Mouse (Mus musculus) spleen, adult 2 months (tissue): ENCODE measurements around the gene Bicra. TPM values are rescaled to one million over a fixed set of nuclear protein-coding genes. Genes with fewer than 3 reads are reported as not detected.

Source experiments
- DNase-seq, 2 experiments: peaks; one replicate each; pipeline versions ENCODE4 v3.0.0 to v3.0.0-alpha.2; 2012 to 2021; ENCODE audit warnings: low spot score in 2 of 2, low read depth in 1 of 2
- H3K27ac ChIP-seq: fragments of 200-500 bp; 2 replicates; pipeline ENCODE4 v1.5.1; 2012; ENCODE audit warnings: low read length, inconsistent platforms; ENCODE audit not compliant: insufficient read depth
- H3K27me3 ChIP-seq: fragments of 200-500 bp; 2 replicates; pipeline ENCODE4 v1.6.1; 2012; ENCODE audit warnings: mild to moderate bottlenecking, moderate library complexity, low read length, inconsistent platforms; ENCODE audit not compliant: control insufficient read depth, insufficient read depth
- H3K36me3 ChIP-seq: fragments of 200-500 bp; 2 replicates; pipeline ENCODE4 v1.6.1; 2012; ENCODE audit warnings: mild to moderate bottlenecking, low read length, inconsistent platforms; ENCODE audit not compliant: control insufficient read depth, insufficient read depth
- H3K4me1 ChIP-seq: fragments of 200-500 bp; 2 replicates; pipeline ENCODE4 v1.6.1; 2011; ENCODE audit warnings: inconsistent platforms; ENCODE audit not compliant: control insufficient read depth, insufficient read depth, insufficient read length
- H3K4me3 ChIP-seq: fragments of 200-500 bp; 2 replicates; pipeline ENCODE4 v1.5.1; 2011; ENCODE audit warnings: mild to moderate bottlenecking, inconsistent platforms; ENCODE audit not compliant: insufficient read depth, insufficient read length; ENCODE audit errors: extremely low read depth
- CTCF ChIP-seq: fragments of 200-500 bp; IDR thresholded peaks from 2 replicates; pipeline ENCODE4 v1.5.1; 2011; ENCODE audit warnings: mild to moderate bottlenecking, inconsistent platforms; ENCODE audit not compliant: insufficient read depth, insufficient read length, insufficient replicate concordance; ENCODE audit errors: extremely low read depth
- POLR2A ChIP-seq: fragments of 200-500 bp; IDR thresholded peaks from 2 replicates; pipeline ENCODE4 v1.6.1; 2011; ENCODE audit warnings: low read depth, low read length, inconsistent platforms
- WGBS: fragments of 180-500 bp; shearing (Covaris S2); methylation state at CpG from one replicate; pipeline ENCODE4 v1.1.7; 2018; 5-methylcytosine and 5-hydroxymethylcytosine counted together
- polyA plus RNA-seq: library from polyadenylated mRNA; depleted of rRNA; stranded (reverse); fragments of >200 nt; gene quantifications from 2 replicates; pipeline ENCODE4 v1.2.3, GENCODE M21; 2012

Gene Bicra
- polyA plus RNA-seq, 1 experiment = 40.4 TPM

GRCm38 (mm10) chr7:15947653-15948260 lies 100.0 kb downstream of the Bicra start:
- Histone ChIP-seq H3K36me3 (peaks cover 9% of the 10 kb centered on the region), H3K27me3 (no peaks in the 10 kb centered on the region), H3K4me1 (peaks cover 6% of the 10 kb centered on the region; the same call in 1 of the 2 replicates), H3K4me3 (no peak overlapping the region), H3K27ac (no peak overlapping the region)
- 49% methylated on average over 4 of the region's 4 CpGs for WGBS
- DNase-seq = no peak
- no peak for TF ChIP-seq CTCF
- TF ChIP-seq POLR2A = no peak

GRCm38 (mm10) chr7:15945721-15946536 lies 101.8 kb downstream of the Bicra start, which contains the start of gene Nop53:
Gene Nop53 (minus strand): TSS chr7:15946074.
- Histone ChIP-seq H3K36me3 (peaks cover 25% of the 10 kb centered on the region), H3K27ac (peak within 1 kb of the TSS; percentile 97), H3K4me3 (peak within 1 kb of the TSS; percentile 87), H3K4me1 (peaks cover 6% of the 10 kb centered on the region; the same call in 1 of the 2 replicates), H3K27me3 (no peaks in the 10 kb centered on the region)
- TF ChIP-seq POLR2A (peak; percentile 36; the same call in 1 of the 2 replicates), CTCF (no peak)
- WGBS = 2% methylated on average over 59 of the region's 59 CpGs
- peak; percentile 84 to 98 for DNase-seq

GRCm38 (mm10) chr7:15945211-15945610 lies 102.5 kb downstream of the Bicra start:
- TF ChIP-seq POLR2A (no peak), CTCF (no peak)
- Histone ChIP-seq H3K27me3 (no peaks in the 10 kb centered on the region), H3K4me3 (peak overlapping the region; percentile 87), H3K4me1 (peaks cover 6% of the 10 kb centered on the region; the same call in 1 of the 2 replicates), H3K27ac (no peak overlapping the region), H3K36me3 (peaks cover 31% of the 10 kb centered on the region)
- no peak for DNase-seq
- WGBS = 10% methylated on average over 8 of the region's 8 CpGs

- peaks cover 40% of the 10 kb centered on the region for H3K36me3 ChIP-seq
- no peak overlapping the region for H3K4me3 ChIP-seq
- H3K27me3 ChIP-seq = no peaks in the 10 kb centered on the region
- H3K27ac ChIP-seq = no peak overlapping the region
- WGBS = 85% methylated on average over 1 of the region's 1 CpGs
- no peak for DNase-seq
- TF ChIP-seq CTCF = no peak
- TF ChIP-seq POLR2A = no peak
- peaks cover 6% of the 10 kb centered on the region; the same call in 1 of the 2 replicates for H3K4me1 ChIP-seq
These were observed 103.4 kb downstream of the Bicra start for GRCm38 (mm10) chr7:15944311-15944710.

GRCm38 (mm10) chr7:15938621-15939020 lies 109.1 kb downstream of the Bicra start:
- WGBS = 90% methylated on average over 3 of the region's 3 CpGs
- DNase-seq = no peak

GRCm38 (mm10) chr7:15937491-15937890 lies 110.2 kb downstream of the Bicra start:
- Histone ChIP-seq H3K4me1 (no peaks in the 10 kb centered on the region), H3K36me3 (peaks cover 49% of the 10 kb centered on the region), H3K4me3 (no peak overlapping the region), H3K27ac (no peak overlapping the region), H3K27me3 (no peaks in the 10 kb centered on the region)
- TF ChIP-seq CTCF = no peak
- WGBS = 91% methylated on average over 5 of the region's 5 CpGs
- DNase-seq = no peak

More at GRCm38 (mm10) chr7:15938621-15939020, 109.1 kb downstream of the Bicra start:
- Histone ChIP-seq H3K36me3 (peaks cover 58% of the 10 kb centered on the region), H3K27me3 (no peaks in the 10 kb centered on the region), H3K27ac (no peak overlapping the region), H3K4me3 (no peak overlapping the region), H3K4me1 (no peaks in the 10 kb centered on the region)
- TF ChIP-seq CTCF = no peak
- no peak for TF ChIP-seq POLR2A
